Mouse (Mus musculus) hindbrain, embryonic 13.5 days (tissue): Measurements from ENCODE around the gene Tmem184b. TPM values are rescaled to one million over a fixed set of nuclear protein-coding genes. Genes with fewer than 3 reads are reported as not detected.

ENCODE experiments used
- ATAC-seq: fragments of 200-750 bp; cut with Nextera tagmentation; 2 replicates; pipeline ENCODE4 v1.8.0; 2017; ENCODE audit warnings: moderate TSS enrichment; ENCODE audit not compliant: low FRiP score
- H3K27ac ChIP-seq: fragments of 300-500 bp; sonication (generic); 2 replicates; pipeline ENCODE4 v1.5.1; 2015; ENCODE audit warnings: inconsistent platforms, mild to moderate bottlenecking, moderate library complexity
- H3K27me3 ChIP-seq: fragments of 300-500 bp; sonication (generic); 2 replicates; pipeline ENCODE4 v1.6.1; 2015; ENCODE audit warnings: mild to moderate bottlenecking, inconsistent platforms
- H3K36me3 ChIP-seq: fragments of 300-500 bp; sonication (generic); 2 replicates; pipeline ENCODE4 v1.6.1; 2015; ENCODE audit warnings: mild to moderate bottlenecking, inconsistent platforms
- H3K4me1 ChIP-seq: fragments of 300-500 bp; sonication (generic); replicated peaks from 2 replicates; pipeline ENCODE4 v1.6.1; 2015; ENCODE audit warnings: inconsistent platforms
- H3K4me2 ChIP-seq: fragments of 300-500 bp; sonication (generic); 2 replicates; pipeline ENCODE4 v1.6.1; 2015; ENCODE audit warnings: inconsistent platforms, mild to moderate bottlenecking, moderate library complexity
- H3K4me3 ChIP-seq: fragments of 300-500 bp; sonication (generic); 2 replicates; pipeline ENCODE4 v1.5.1; 2015; ENCODE audit warnings: mild to moderate bottlenecking, inconsistent platforms
- H3K9ac ChIP-seq: fragments of 300-500 bp; sonication (generic); 2 replicates; pipeline ENCODE4 v1.6.1; 2015; ENCODE audit warnings: mild to moderate bottlenecking, inconsistent platforms
- H3K9me3 ChIP-seq: fragments of 300-500 bp; sonication (generic); 2 replicates; pipeline ENCODE4 v1.6.1; 2016; ENCODE audit warnings: inconsistent platforms
- WGBS: fragments of 180-500 bp; shearing (Covaris S2); methylation state at CpG from one replicate; pipeline ENCODE4 v1.1.7; 2015; 5-methylcytosine and 5-hydroxymethylcytosine counted together
- polyA plus RNA-seq: library from polyadenylated mRNA; unstranded; fragments of >200 nt; fragmentation: Nextera tagmentation; extraction: Ambion mirVana; gene quantifications from 2 replicates; pipeline ENCODE4 v1.2.1, GENCODE M21; 2015

Gene Tmem184b
- polyA plus RNA-seq, 1 experiment from 2014 or later = 37.7 TPM

GRCm38 (mm10) chr15:79344627-79345026 lies 58.7 kb downstream of the Tmem184b start:
- Histone ChIP-seq H3K4me1 (peaks cover 12% of the 10 kb centered on the region), H3K9ac (no peak overlapping the region), H3K36me3 (no peaks in the 10 kb centered on the region), H3K27me3 (peaks cover 21% of the 10 kb centered on the region), H3K27ac (no peak overlapping the region), H3K4me2 (no peak overlapping the region), H3K4me3 (no peak overlapping the region), H3K9me3 (no peaks in the 10 kb centered on the region)
- WGBS = 64% methylated on average over 4 of the region's 4 CpGs
- ATAC-seq = no peak

GRCm38 (mm10) chr15:79342641-79343337 lies 60.6 kb downstream of the Tmem184b start:
- Histone ChIP-seq H3K36me3 (no peaks in the 10 kb centered on the region), H3K4me3 (no peak overlapping the region), H3K4me2 (no peak overlapping the region), H3K4me1 (0 out of 2 replicates have a peak, but pooled peaks cover 3% of the 10 kb centered on the region), H3K9me3 (no peaks in the 10 kb centered on the region), H3K9ac (no peak overlapping the region), H3K27ac (no peak overlapping the region), H3K27me3 (peaks cover 7% of the 10 kb centered on the region)
- WGBS = 86% methylated on average over 6 of the region's 6 CpGs
- no peak for ATAC-seq

- H3K9ac ChIP-seq = no peak overlapping the region
- no peaks in the 10 kb centered on the region for H3K9me3 ChIP-seq
- H3K27me3 ChIP-seq = no peaks in the 10 kb centered on the region
- no peak for ATAC-seq
- no peak overlapping the region for H3K27ac ChIP-seq
- H3K4me1 ChIP-seq = peaks cover 9% of the 10 kb centered on the region; the same call in 1 of the 2 replicates
- H3K4me3 ChIP-seq = no peak overlapping the region
- no peak overlapping the region for H3K4me2 ChIP-seq
- WGBS = 84% methylated on average over 5 of the region's 5 CpGs
- no peaks in the 10 kb centered on the region for H3K36me3 ChIP-seq
Observed at GRCm38 (mm10) chr15:79338978-79339377, 64.4 kb downstream of the Tmem184b start.

GRCm38 (mm10) chr15:79335061-79335655 lies 68.2 kb downstream of the Tmem184b start:
- H3K27me3 ChIP-seq = no peaks in the 10 kb centered on the region
- no peak overlapping the region for H3K4me3 ChIP-seq
- H3K9ac ChIP-seq = no peak overlapping the region
- ATAC-seq = no peak
- peaks cover 9% of the 10 kb centered on the region; the same call in 1 of the 2 replicates for H3K4me1 ChIP-seq
- no peak overlapping the region for H3K27ac ChIP-seq
- 60% methylated on average over 7 of the region's 7 CpGs for WGBS
- no peak overlapping the region for H3K4me2 ChIP-seq
- H3K36me3 ChIP-seq = no peaks in the 10 kb centered on the region
- H3K9me3 ChIP-seq = no peaks in the 10 kb centered on the region

GRCm38 (mm10) chr15:79333409-79333808 lies 70.0 kb downstream of the Tmem184b start:
- Histone ChIP-seq H3K36me3 (no peaks in the 10 kb centered on the region), H3K9ac (no peak overlapping the region), H3K4me3 (no peak overlapping the region), H3K27ac (no peak overlapping the region), H3K27me3 (no peaks in the 10 kb centered on the region), H3K4me2 (no peak overlapping the region), H3K9me3 (no peaks in the 10 kb centered on the region), H3K4me1 (peaks cover 9% of the 10 kb centered on the region; the same call in 1 of the 2 replicates)
- 72% methylated on average over 4 of the region's 4 CpGs for WGBS
- no peak for ATAC-seq

- Histone ChIP-seq H3K27ac (no peak overlapping the region), H3K36me3 (no peaks in the 10 kb centered on the region), H3K9ac (no peak overlapping the region), H3K4me2 (no peak overlapping the region), H3K9me3 (no peaks in the 10 kb centered on the region), H3K27me3 (no peaks in the 10 kb centered on the region), H3K4me3 (no peak overlapping the region), H3K4me1 (peaks cover 29% of the 10 kb centered on the region)
- ATAC-seq = no peak
- WGBS = 68% methylated on average over 4 of the region's 4 CpGs
Observed at GRCm38 (mm10) chr15:79330521-79330920, 72.8 kb downstream of the Tmem184b start.

- 88% methylated on average over 6 of the region's 6 CpGs for WGBS
- H3K4me3 ChIP-seq = no peak overlapping the region
Observed at GRCm38 (mm10) chr15:79329979-79330363, 73.4 kb downstream of the Tmem184b start.

GRCm38 (mm10) chr15:79329346-79329978 lies 73.9 kb downstream of the Tmem184b start:
- Histone ChIP-seq H3K4me1 (peaks cover 31% of the 10 kb centered on the region), H3K9me3 (no peaks in the 10 kb centered on the region), H3K9ac (no peak overlapping the region), H3K4me3 (no peak overlapping the region), H3K36me3 (no peaks in the 10 kb centered on the region), H3K27ac (no peak overlapping the region), H3K4me2 (no peak overlapping the region), H3K27me3 (no peaks in the 10 kb centered on the region)
- no peak for ATAC-seq
- WGBS = 95% methylated on average over 6 of the region's 6 CpGs

More at GRCm38 (mm10) chr15:79329979-79330363, 73.4 kb downstream of the Tmem184b start:
- Histone ChIP-seq H3K9ac (no peak overlapping the region), H3K27me3 (no peaks in the 10 kb centered on the region), H3K36me3 (no peaks in the 10 kb centered on the region), H3K4me2 (no peak overlapping the region), H3K4me1 (peaks cover 29% of the 10 kb centered on the region), H3K27ac (no peak overlapping the region), H3K9me3 (no peaks in the 10 kb centered on the region)
- ATAC-seq = no peak

GRCm38 (mm10) chr15:79328939-79329275 lies 74.5 kb downstream of the Tmem184b start:
- 93% methylated on average over 4 of the region's 4 CpGs for whole genome bisulfite sequencing
- peaks cover 35% of the 10 kb centered on the region for H3K4me1 ChIP-seq

GRCm38 (mm10) chr15:79328058-79328938 lies 75.1 kb downstream of the Tmem184b start, which contains the start of gene Pla2g6:
Gene Pla2g6, minus strand, starts transcription at chr15:79328390.
- H3K9me3 ChIP-seq = no peaks in the 10 kb centered on the region
- H3K27me3 ChIP-seq = no peaks in the 10 kb centered on the region
- WGBS = 5% methylated on average over 46 of the region's 46 CpGs
- H3K36me3 ChIP-seq = no peaks in the 10 kb centered on the region
- ATAC-seq = peak; percentile 95
- H3K4me2 ChIP-seq = peak within 1 kb of the TSS; percentile 80
- H3K9ac ChIP-seq = peak within 1 kb of the TSS; percentile 80
- H3K4me1 ChIP-seq = peaks cover 40% of the 10 kb centered on the region
- peak within 1 kb of the TSS; percentile 94 for H3K27ac ChIP-seq
- H3K4me3 ChIP-seq = peak within 1 kb of the TSS; percentile 56

More at GRCm38 (mm10) chr15:79328939-79329275, 74.5 kb downstream of the Tmem184b start:
- Histone ChIP-seq H3K27me3 (no peaks in the 10 kb centered on the region), H3K9me3 (no peaks in the 10 kb centered on the region), H3K4me3 (no peak overlapping the region; the same call in 1 of the 2 replicates), H3K27ac (peak overlapping the region; percentile 94; the same call in 1 of the 2 replicates), H3K4me2 (peak overlapping the region; percentile 80; the same call in 1 of the 2 replicates), H3K36me3 (no peaks in the 10 kb centered on the region), H3K9ac (0 out of 2 replicates have a peak overlapping the region, but pooled peaks have one; percentile 15)
- ATAC-seq = no peak

- H3K27me3 ChIP-seq = no peaks in the 10 kb centered on the region
Observed at GRCm38 (mm10) chr15:79326971-79327961, 76.1 kb downstream of the Tmem184b start.

More at GRCm38 (mm10) chr15:79326971-79327961, 76.1 kb downstream of the Tmem184b start:
- Histone ChIP-seq H3K27ac (peak overlapping the region; percentile 94), H3K9me3 (no peaks in the 10 kb centered on the region), H3K4me1 (peaks cover 40% of the 10 kb centered on the region), H3K4me3 (peak overlapping the region; percentile 56), H3K36me3 (no peaks in the 10 kb centered on the region), H3K4me2 (peak overlapping the region; percentile 80), H3K9ac (peak overlapping the region; percentile 80)
- WGBS = 6% methylated on average over 20 of the region's 20 CpGs
- ATAC-seq = peak; percentile 41
